Mouse (Mus musculus) embryonic fibroblast, embryonic 13.5 days (primary cell): ENCODE results near the gene Trmt10c.

ENCODE experiments used
- CTCF ChIP-seq: IDR thresholded peaks from 2 replicates; pipeline ENCODE4 v1.5.1; 2011; ENCODE audit warnings: mild to moderate bottlenecking, control low read depth, low read length, moderate library complexity, borderline replicate concordance; ENCODE audit not compliant: insufficient read depth
- POLR2A ChIP-seq: IDR thresholded peaks from 2 replicates; pipeline ENCODE4 v1.6.1; 2011; ENCODE audit warnings: low read depth, mild to moderate bottlenecking, control low read depth, low read length, moderate library complexity

DNA sequence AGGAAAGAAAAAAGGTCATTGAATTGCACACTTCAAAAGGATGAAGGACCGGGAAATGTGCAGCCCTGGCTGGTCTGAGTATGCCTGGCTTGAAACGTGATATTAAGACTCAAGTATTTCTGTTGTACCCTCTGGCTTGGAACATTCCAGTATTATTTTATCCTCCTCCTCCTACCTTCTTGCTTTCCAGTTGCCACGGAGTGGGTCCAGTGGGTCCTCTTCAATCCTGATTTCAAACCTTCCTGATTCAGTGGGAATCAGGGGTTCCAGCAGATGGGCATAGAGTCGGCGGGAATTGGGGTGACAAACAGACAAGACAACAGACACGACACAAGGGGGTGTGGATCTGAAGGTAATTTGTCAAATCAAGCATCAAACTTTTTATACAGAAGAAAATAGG is 34.9 kb upstream of the Trmt10c start:
- TF ChIP-seq POLR2A (no peak), CTCF (no peak)
